Mouse (Mus musculus) embryo, embryonic 10.5 days (tissue): ENCODE results near the gene Pnliprp2.
A peak's percentile ranks its signal among the peaks of the same experiment; 100 is the strongest.

Source experiments
- DNase-seq: peaks from one replicate; pipeline ENCODE4 v3.0.0-alpha.2; 2015; ENCODE audit warnings: low spot score

Pnliprp2 gene

GRCm38 (mm10) chr19:58759423-58759822, at the start of gene Pnliprp2:
Gene Pnliprp2, plus strand, starts transcription at chr19:58759719.
- DNase-seq: no peak

GRCm38 (mm10) chr19:58717925-58718324, 41.6 kb upstream of the Pnliprp2 start:
- no peak for DNase-seq

- DNase-seq: no peak
Measured at GRCm38 (mm10) chr19:58720439-58720838, 39.1 kb upstream of the Pnliprp2 start.

- no peak for DNase-seq
Measured at GRCm38 (mm10) chr19:58726551-58726950, 33.0 kb upstream of the Pnliprp2 start.

- DNase-seq: no peak
Measured at GRCm38 (mm10) chr19:58727756-58728155, 31.8 kb upstream of the Pnliprp2 start.

GRCm38 (mm10) chr19:58728445-58729031, 31.0 kb upstream of the Pnliprp2 start, which contains the start of gene Pnliprp1:
Gene Pnliprp1, plus strand, starts transcription at chr19:58728887.
- no peak for DNase-seq

- DNase-seq: no peak
Measured at GRCm38 (mm10) chr19:58733216-58733615, 26.3 kb upstream of the Pnliprp2 start.

GRCm38 (mm10) chr19:58738111-58738510, 21.4 kb upstream of the Pnliprp2 start:
- no peak for DNase-seq

- no peak for DNase-seq
Measured at GRCm38 (mm10) chr19:58741036-58741435, 18.5 kb upstream of the Pnliprp2 start.

GRCm38 (mm10) chr19:58742711-58743110, 16.8 kb upstream of the Pnliprp2 start:
- no peak for DNase-seq

GRCm38 (mm10) chr19:58743736-58744135, 15.8 kb upstream of the Pnliprp2 start:
- no peak for DNase-seq

- DNase-seq: no peak
Measured at GRCm38 (mm10) chr19:58747498-58748000, 12.0 kb upstream of the Pnliprp2 start.

- no peak for DNase-seq
Measured at GRCm38 (mm10) chr19:58750822-58751221, 8.7 kb upstream of the Pnliprp2 start.

- no peak for DNase-seq
Measured at GRCm38 (mm10) chr19:58751504-58751903, 8.0 kb upstream of the Pnliprp2 start.

GRCm38 (mm10) chr19:58758871-58759270, 648 bp upstream of the Pnliprp2 start:
- DNase-seq: no peak

- DNase-seq: peak; percentile 43
Measured at GRCm38 (mm10) chr19:58762316-58762715, 2.8 kb downstream of the Pnliprp2 start.

GRCm38 (mm10) chr19:58762848-58763541, 3.5 kb downstream of the Pnliprp2 start:
- peak; percentile 83 for DNase-seq

GRCm38 (mm10) chr19:58767329-58767728, 7.8 kb downstream of the Pnliprp2 start:
- no peak for DNase-seq

GRCm38 (mm10) chr19:58776461-58776860, 16.9 kb downstream of the Pnliprp2 start:
- DNase-seq: no peak

GRCm38 (mm10) chr19:58781566-58781965, 22.0 kb downstream of the Pnliprp2 start:
- no peak for DNase-seq

GRCm38 (mm10) chr19:58783938-58784337, 24.4 kb downstream of the Pnliprp2 start:
- peak; percentile 35 for DNase-seq

GRCm38 (mm10) chr19:58789194-58789593, 29.7 kb downstream of the Pnliprp2 start:
- no peak for DNase-seq

GRCm38 (mm10) chr19:58794284-58794683, 34.8 kb downstream of the Pnliprp2 start, which contains the start of gene 1700019N19Rik:
Gene 1700019N19Rik, minus strand, starts transcription at chr19:58794461.
- DNase-seq: no peak
